Mouse (Mus musculus) testis, adult 2 months (tissue): ENCODE data around the gene Rbm5. TPM values are rescaled to one million over a fixed set of nuclear protein-coding genes. Genes with fewer than 3 reads are reported as not detected.

Experiments used
- H3K27ac ChIP-seq: fragments of 200-500 bp; 2 replicates; pipeline ENCODE4 v1.5.1; 2012; ENCODE audit warnings: low read depth, low read length; ENCODE audit not compliant: control insufficient read depth, insufficient read depth
- H3K27me3 ChIP-seq: fragments of 200-500 bp; 2 replicates; pipeline ENCODE4 v1.6.1; 2012; ENCODE audit warnings: mild to moderate bottlenecking, low read length, moderate library complexity; ENCODE audit not compliant: control insufficient read depth, insufficient read depth
- H3K36me3 ChIP-seq: fragments of 200-500 bp; 2 replicates; pipeline ENCODE4 v1.6.1; 2012; ENCODE audit warnings: mild to moderate bottlenecking, low read length; ENCODE audit not compliant: control insufficient read depth, insufficient read depth
- H3K4me1 ChIP-seq: fragments of 200-500 bp; 2 replicates; pipeline ENCODE4 v1.6.1; 2012; ENCODE audit warnings: low read length; ENCODE audit not compliant: control insufficient read depth, insufficient read depth
- H3K4me3 ChIP-seq: fragments of 200-500 bp; 2 replicates; pipeline ENCODE4 v1.5.1; 2012; ENCODE audit warnings: low read depth, mild to moderate bottlenecking, low read length, moderate library complexity, mixed read lengths; ENCODE audit not compliant: control insufficient read depth
- CTCF ChIP-seq: fragments of 200-500 bp; IDR thresholded peaks from 2 replicates; pipeline ENCODE4 v1.5.1; 2012; ENCODE audit warnings: low read depth, mild to moderate bottlenecking, inconsistent platforms, low read length, moderate library complexity; ENCODE audit not compliant: control insufficient read depth, insufficient read depth, insufficient replicate concordance
- POLR2A ChIP-seq: fragments of 200-500 bp; IDR thresholded peaks from 2 replicates; pipeline ENCODE4 v1.6.1; 2012; ENCODE audit warnings: low read depth, mild to moderate bottlenecking, inconsistent platforms, low read length, moderate library complexity; ENCODE audit not compliant: control insufficient read depth
- polyA plus RNA-seq: library from polyadenylated mRNA; depleted of rRNA; stranded (reverse); fragments of >200 nt; gene quantifications from 2 replicates; pipeline ENCODE4 v1.2.3, GENCODE M21; 2012

The Rbm5 gene
- polyA plus RNA-seq, 1 experiment, result 57.8 TPM

- TF ChIP-seq CTCF (no peak), POLR2A (no peak)
- Histone ChIP-seq H3K27ac (no peak overlapping the region), H3K36me3 (no peaks in the 10 kb centered on the region), H3K4me1 (peaks cover 24% of the 10 kb centered on the region), H3K4me3 (no peak overlapping the region), H3K27me3 (no peaks in the 10 kb centered on the region)
Measured at GRCm38 (mm10) chr9:107706781-107707211, 64.0 kb downstream of the Rbm5 start.

DNA sequence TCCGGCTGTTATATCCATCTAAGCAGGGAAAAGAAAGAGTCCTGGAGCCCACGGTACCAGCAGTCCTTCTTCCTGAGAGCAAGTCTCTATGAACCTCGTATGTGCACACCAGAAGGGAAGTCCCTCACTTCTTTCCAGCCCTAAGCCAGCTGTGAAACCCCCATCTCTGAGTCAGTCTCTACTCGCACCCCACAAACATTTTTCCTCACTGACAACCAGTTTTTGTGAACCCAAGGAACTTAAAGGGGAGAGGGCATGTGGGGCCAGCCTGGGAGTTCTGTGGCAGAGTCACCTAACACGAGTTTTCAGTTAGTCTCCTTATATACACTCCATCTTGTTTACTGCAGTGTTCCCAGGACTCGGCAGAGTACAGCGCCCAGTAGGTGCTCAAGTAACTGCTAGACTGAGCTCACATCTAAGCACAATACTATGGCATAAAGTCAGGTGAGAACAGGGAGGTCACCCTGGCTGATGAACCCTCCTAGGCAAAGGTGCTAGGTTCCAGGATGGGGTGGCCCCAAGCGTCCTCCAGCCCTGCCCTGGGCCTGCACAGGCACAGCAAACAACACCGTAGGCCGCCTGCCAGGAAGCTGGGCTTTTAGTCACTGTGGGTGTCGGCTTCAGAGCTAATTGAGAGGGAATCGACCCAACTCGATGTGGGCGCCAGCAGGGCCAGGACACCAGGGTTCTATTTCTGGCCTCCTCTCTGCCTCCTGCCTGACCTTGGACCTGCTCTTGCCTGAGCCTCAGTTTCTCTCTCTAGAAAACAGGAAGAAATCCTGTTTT, 67.3 kb downstream of the Rbm5 start:
- no peaks in the 10 kb centered on the region for H3K27me3 ChIP-seq
- no peak overlapping the region for H3K4me3 ChIP-seq
- H3K27ac ChIP-seq, result no peak overlapping the region
- no peaks in the 10 kb centered on the region for H3K36me3 ChIP-seq
- TF ChIP-seq CTCF, result no peak
- TF ChIP-seq POLR2A, result no peak
- peaks cover 8% of the 10 kb centered on the region for H3K4me1 ChIP-seq

DNA sequence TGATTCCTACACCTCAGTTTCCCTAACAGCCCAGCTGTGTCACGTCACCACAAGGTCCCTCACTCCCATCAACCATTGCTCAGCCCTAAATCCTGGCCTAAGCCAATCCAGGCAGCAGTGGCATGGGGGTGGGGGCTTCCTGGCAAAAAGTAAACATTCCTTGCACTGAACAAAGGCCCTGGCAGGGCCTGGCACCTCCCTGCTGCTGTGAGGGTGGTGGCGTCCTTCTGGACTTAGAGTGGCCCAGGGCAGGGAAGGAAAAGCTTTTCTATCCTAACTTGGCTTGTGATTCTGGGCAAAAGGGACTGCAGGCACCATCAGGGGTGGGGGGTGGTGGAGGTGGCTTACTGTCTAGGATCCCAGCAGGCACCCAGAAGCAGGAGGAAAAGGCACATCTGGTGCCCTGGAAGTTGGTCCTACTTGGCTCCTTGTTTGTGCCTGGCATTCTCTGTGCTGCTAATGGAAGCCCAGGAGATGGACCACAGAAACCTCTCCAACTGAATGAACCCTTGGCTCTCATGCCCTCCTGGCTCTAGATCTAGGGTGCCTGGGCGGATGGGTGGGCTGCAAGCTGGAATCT, 68.1 kb downstream of the Rbm5 start:
- H3K27me3 ChIP-seq, result no peaks in the 10 kb centered on the region
- no peaks in the 10 kb centered on the region; the same call in 1 of the 2 replicates for H3K4me1 ChIP-seq
- no peaks in the 10 kb centered on the region for H3K36me3 ChIP-seq
- H3K4me3 ChIP-seq, result no peak overlapping the region
- 0 out of 2 replicates have a peak overlapping the region, but pooled peaks have one; percentile 5 for H3K27ac ChIP-seq
- TF ChIP-seq POLR2A (no peak), CTCF (no peak)

GRCm38 (mm10) chr9:107701594-107701993, 69.2 kb downstream of the Rbm5 start:
- Histone ChIP-seq H3K4me1 (no peaks in the 10 kb centered on the region; the same call in 1 of the 2 replicates), H3K4me3 (no peak overlapping the region), H3K27me3 (no peaks in the 10 kb centered on the region), H3K27ac (no peak overlapping the region), H3K36me3 (no peaks in the 10 kb centered on the region)
- no peak for TF ChIP-seq CTCF
- no peak for TF ChIP-seq POLR2A

- no peaks in the 10 kb centered on the region for H3K27me3 ChIP-seq
- H3K4me3 ChIP-seq, result no peak overlapping the region
- no peak overlapping the region for H3K27ac ChIP-seq
- no peak for TF ChIP-seq CTCF
- TF ChIP-seq POLR2A, result no peak
- H3K36me3 ChIP-seq, result no peaks in the 10 kb centered on the region
- H3K4me1 ChIP-seq, result no peaks in the 10 kb centered on the region; the same call in 1 of the 2 replicates
Measured at GRCm38 (mm10) chr9:107700114-107700571, 70.7 kb downstream of the Rbm5 start.

DNA sequence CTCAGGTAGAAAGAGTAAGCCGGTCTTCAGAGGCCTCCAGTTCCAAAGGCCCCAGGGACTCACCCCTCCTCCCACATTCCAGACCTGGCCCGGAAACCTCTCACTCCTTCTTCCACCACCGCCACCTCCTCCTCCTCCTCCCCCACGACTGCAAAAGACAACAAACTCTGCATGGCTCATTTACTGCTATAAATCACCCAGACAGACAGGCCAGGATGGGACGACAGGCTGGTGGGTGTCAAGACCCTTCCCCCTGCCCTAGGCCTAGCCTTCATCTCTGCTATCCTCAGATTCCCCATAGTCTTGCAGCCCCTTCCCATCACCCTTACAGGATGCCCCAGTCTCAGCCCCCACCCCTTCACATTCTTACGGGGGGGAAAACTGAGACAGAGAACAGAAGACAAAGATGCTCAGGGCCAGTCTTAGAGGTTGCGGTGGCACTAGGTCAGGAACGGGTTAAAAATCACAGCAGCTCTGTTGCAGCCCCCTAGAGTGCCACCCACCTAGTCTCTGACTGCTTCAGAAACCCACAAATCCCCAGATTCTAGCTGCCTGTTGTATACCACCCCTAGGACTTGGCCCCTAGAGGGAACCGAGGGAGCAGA, 71.3 kb downstream of the Rbm5 start:
- no peaks in the 10 kb centered on the region; the same call in 1 of the 2 replicates for H3K4me1 ChIP-seq
- no peaks in the 10 kb centered on the region for H3K36me3 ChIP-seq
- H3K27ac ChIP-seq, result no peak overlapping the region
- H3K4me3 ChIP-seq, result no peak overlapping the region
- TF ChIP-seq POLR2A (no peak), CTCF (no peak)
- H3K27me3 ChIP-seq, result no peaks in the 10 kb centered on the region

DNA sequence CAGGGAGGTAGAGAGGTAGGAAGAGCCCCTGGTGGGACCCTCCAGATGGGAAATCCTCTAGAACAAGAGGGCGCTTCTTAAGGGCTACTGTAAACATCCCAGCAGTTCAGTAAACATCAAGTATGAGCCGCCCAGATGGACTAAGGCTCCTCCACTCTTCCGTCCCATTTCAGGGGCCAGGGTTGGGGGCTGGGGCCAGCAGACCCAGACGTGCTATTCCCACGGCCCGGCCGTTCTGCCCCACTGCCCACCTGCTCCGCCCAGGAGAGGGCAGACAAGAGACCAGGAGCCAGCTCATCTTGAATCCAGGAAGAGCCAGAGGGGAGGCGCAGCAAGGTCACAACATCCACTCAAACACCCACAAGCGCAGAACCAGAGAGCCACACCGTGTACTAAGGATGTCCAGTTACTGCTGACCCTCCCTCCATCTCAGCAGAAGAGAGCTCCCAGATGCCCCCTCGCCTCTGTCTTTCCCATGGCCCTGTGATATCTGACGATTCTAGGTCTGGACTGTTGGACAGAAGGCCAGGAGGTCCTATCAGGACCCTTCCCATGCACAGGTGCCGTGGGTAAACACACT, 72.1 kb downstream of the Rbm5 start:
- no peaks in the 10 kb centered on the region; the same call in 1 of the 2 replicates for H3K4me1 ChIP-seq
- TF ChIP-seq POLR2A (no peak), CTCF (no peak)
- no peaks in the 10 kb centered on the region for H3K36me3 ChIP-seq
- no peak overlapping the region for H3K27ac ChIP-seq
- no peaks in the 10 kb centered on the region for H3K27me3 ChIP-seq
- H3K4me3 ChIP-seq, result no peak overlapping the region
